Mouse (Mus musculus) MEL (cell line): ENCODE results near the gene Rpl36a-ps1.

Experiments used
- CHD2 ChIP-seq: IDR thresholded peaks from 2 replicates; pipeline ENCODE4 v1.6.1; 2011; ENCODE audit warnings: low read length, improper control_type of control experiment
- CTCF ChIP-seq, 3 experiments: IDR thresholded peaks in 2 of 3; conservative IDR thresholded peaks in 1 of 3; 2 replicates each; pipeline ENCODE4 v1.5.1; 2011 to 2012; ENCODE audit warnings: low read length in 3 of 3, low read depth in 2 of 3, mild to moderate bottlenecking in 2 of 3, improper control_type of control experiment in 1 of 3, inconsistent platforms in 1 of 3, mixed read lengths in 1 of 3, moderate library complexity in 1 of 3; ENCODE audit not compliant: control insufficient read depth in 1 of 3, insufficient read depth in 1 of 3, poor library complexity in 1 of 3, severe bottlenecking in 1 of 3
- EP300 ChIP-seq, 2 experiments: IDR thresholded peaks; 2 replicates each; pipeline ENCODE4 v1.6.1; 2011; ENCODE audit warnings: improper control_type of control experiment in 2 of 2, low read length in 2 of 2, low read depth in 1 of 2, mild to moderate bottlenecking in 1 of 2
- MEF2A ChIP-seq: IDR thresholded peaks from 2 replicates; pipeline ENCODE4 v1.6.1; 2014; ENCODE audit warnings: low read depth, mild to moderate bottlenecking, inconsistent platforms, low read length, improper control_type of control experiment; ENCODE audit not compliant: poor library complexity, insufficient replicate concordance, severe bottlenecking; ENCODE audit errors: extremely low read depth
- POLR2A ChIP-seq, 2 experiments: IDR thresholded peaks; 2 replicates each; pipeline ENCODE4 v1.6.1; 2011 to 2012; ENCODE audit warnings: low read length in 2 of 2, mild to moderate bottlenecking in 2 of 2, control low read depth in 1 of 2, improper control_type of control experiment in 1 of 2, low read depth in 1 of 2, moderate library complexity in 1 of 2; ENCODE audit not compliant: control insufficient read depth in 1 of 2, insufficient read depth in 1 of 2, poor library complexity in 1 of 2
- POLR2AphosphoS2 ChIP-seq: IDR thresholded peaks from 2 replicates; pipeline ENCODE4 v1.6.1; 2011; ENCODE audit warnings: low read length, improper control_type of control experiment
- POLR2AphosphoS5 ChIP-seq: IDR thresholded peaks from 2 replicates; pipeline ENCODE4 v1.6.1; 2012; ENCODE audit warnings: low read depth, borderline replicate concordance, mild to moderate bottlenecking, inconsistent platforms, low read length, moderate library complexity, mixed read lengths
- TCF12 ChIP-seq: IDR thresholded peaks from 2 replicates; pipeline ENCODE4 v1.6.1; 2014; ENCODE audit warnings: low read depth, mild to moderate bottlenecking, inconsistent platforms, low read length, improper control_type of control experiment, moderate library complexity
- UBTF ChIP-seq: IDR thresholded peaks from 2 replicates; pipeline ENCODE4 v1.6.1; 2012; ENCODE audit warnings: low read depth, mild to moderate bottlenecking, inconsistent platforms, low read length, improper control_type of control experiment, moderate library complexity, borderline replicate concordance; ENCODE audit not compliant: insufficient read depth
- ZMIZ1 ChIP-seq: IDR thresholded peaks from 2 replicates; pipeline ENCODE4 v1.6.1; 2012; ENCODE audit warnings: low read depth, mild to moderate bottlenecking, inconsistent platforms, low read length, improper control_type of control experiment, moderate library complexity

- TF ChIP-seq MEF2A (no peak), EP300 (IDR thresholded peaks at IDR 0.05; ENCODE audit: low read depth in 1 of 2, low read length in 2 of 2) (no peak), TCF12 (no peak), CTCF (IDR thresholded peaks at IDR 0.05 in 2 of 3, conservative IDR thresholded peaks at IDR 0.05 in 1 of 3; ENCODE audit: control insufficient read depth in 1 of 3, insufficient read depth in 1 of 3, low read depth in 2 of 3, low read length in 3 of 3, poor library complexity in 1 of 3, severe bottlenecking in 1 of 3) (peak in 1 of 3 experiments; percentile 47; a peak in 2 of 6 replicates), POLR2A (IDR thresholded peaks at IDR 0.05; ENCODE audit: control insufficient read depth in 1 of 2, insufficient read depth in 1 of 2, low read depth in 1 of 2, low read length in 2 of 2, poor library complexity in 1 of 2) (no peak), CHD2 (no peak), ZMIZ1 (no peak), POLR2AphosphoS5 (no peak), POLR2AphosphoS2 (no peak), UBTF (no peak)
Measured at GRCm38 (mm10) chr14:99022346-99023086, 28.4 kb upstream of the Rpl36a-ps1 start.
